Mouse (Mus musculus) cortical plate, adult 2 months (tissue): ENCODE results near the gene Camk1d. TPM values are rescaled to one million over a fixed set of nuclear protein-coding genes. Genes with fewer than 3 reads are reported as not detected.

Source experiments
- H3K27ac ChIP-seq: fragments of 200-500 bp; 2 replicates; pipeline ENCODE4 v1.5.1; 2012; ENCODE audit warnings: low read length, control low read depth, inconsistent platforms; ENCODE audit not compliant: insufficient read depth
- H3K4me1 ChIP-seq: fragments of 200-500 bp; 2 replicates; pipeline ENCODE4 v1.6.1; 2011; ENCODE audit warnings: low read length; ENCODE audit not compliant: control insufficient read depth, insufficient read depth
- H3K4me3 ChIP-seq: fragments of 200-500 bp; 2 replicates; pipeline ENCODE4 v1.5.1; 2011; ENCODE audit warnings: mild to moderate bottlenecking, low read length, control low read depth; ENCODE audit not compliant: insufficient read depth
- CTCF ChIP-seq: fragments of 200-500 bp; IDR thresholded peaks from 2 replicates; pipeline ENCODE4 v1.5.1; 2011; ENCODE audit warnings: mild to moderate bottlenecking, control low read depth, low read length; ENCODE audit not compliant: insufficient read depth; ENCODE audit errors: extremely low read depth
- POLR2A ChIP-seq: fragments of 200-500 bp; IDR thresholded peaks from 2 replicates; pipeline ENCODE4 v1.6.1; 2011; ENCODE audit warnings: mild to moderate bottlenecking, low read length, control low read depth; ENCODE audit not compliant: insufficient read depth; ENCODE audit errors: extremely low read depth
- polyA plus RNA-seq: library from polyadenylated mRNA; depleted of rRNA; stranded (reverse); fragments of >200 nt; gene quantifications from 2 replicates; pipeline ENCODE4 v1.2.3, GENCODE M21; 2012

Gene Camk1d
- polyA plus RNA-seq, 1 experiment, result 39.9 TPM

GRCm38 (mm10) chr2:5315291-5315828, 399.0 kb downstream of the Camk1d start:
- H3K4me1 ChIP-seq, result no peaks in the 10 kb centered on the region; the same call in none of the 2 replicates
- no peak overlapping the region for H3K27ac ChIP-seq
- H3K4me3 ChIP-seq, result no peak overlapping the region
- no peak for TF ChIP-seq CTCF
- no peak for TF ChIP-seq POLR2A

- no peak for TF ChIP-seq CTCF
- TF ChIP-seq POLR2A, result no peak
- H3K4me3 ChIP-seq, result no peak overlapping the region
- H3K27ac ChIP-seq, result no peak overlapping the region
- no peaks in the 10 kb centered on the region; the same call in none of the 2 replicates for H3K4me1 ChIP-seq
Measured at GRCm38 (mm10) chr2:5314530-5315166, 399.7 kb downstream of the Camk1d start.

GRCm38 (mm10) chr2:5305156-5305555, 409.2 kb downstream of the Camk1d start:
- H3K27ac ChIP-seq, result no peak overlapping the region
- H3K4me1 ChIP-seq, result peaks cover 4% of the 10 kb centered on the region
- no peak for TF ChIP-seq CTCF
- TF ChIP-seq POLR2A, result no peak
- no peak overlapping the region for H3K4me3 ChIP-seq

- no peak for TF ChIP-seq POLR2A
- TF ChIP-seq CTCF, result no peak
- Histone ChIP-seq H3K4me3 (no peak overlapping the region), H3K27ac (no peak overlapping the region)
Measured at GRCm38 (mm10) chr2:5304451-5304850, 409.9 kb downstream of the Camk1d start.

GRCm38 (mm10) chr2:5301286-5301685, 413.0 kb downstream of the Camk1d start:
- TF ChIP-seq POLR2A (no peak), CTCF (no peak)
- Histone ChIP-seq H3K4me1 (peaks cover 4% of the 10 kb centered on the region), H3K4me3 (no peak overlapping the region), H3K27ac (no peak overlapping the region)

More at GRCm38 (mm10) chr2:5304451-5304850, 409.9 kb downstream of the Camk1d start:
- peaks cover 4% of the 10 kb centered on the region for H3K4me1 ChIP-seq

GRCm38 (mm10) chr2:5298071-5298470, 416.2 kb downstream of the Camk1d start:
- TF ChIP-seq CTCF (no peak), POLR2A (no peak)
- no peak overlapping the region for H3K4me3 ChIP-seq
- no peaks in the 10 kb centered on the region for H3K4me1 ChIP-seq
- H3K27ac ChIP-seq, result no peak overlapping the region

- H3K4me1 ChIP-seq, result no peaks in the 10 kb centered on the region
- H3K27ac ChIP-seq, result no peak overlapping the region
- no peak overlapping the region for H3K4me3 ChIP-seq
- TF ChIP-seq POLR2A (no peak), CTCF (no peak)
Measured at GRCm38 (mm10) chr2:5296749-5297545, 417.4 kb downstream of the Camk1d start.

GRCm38 (mm10) chr2:5295098-5295497, 419.2 kb downstream of the Camk1d start:
- H3K4me1 ChIP-seq, result no peaks in the 10 kb centered on the region
- H3K27ac ChIP-seq, result no peak overlapping the region
- no peak overlapping the region for H3K4me3 ChIP-seq
- TF ChIP-seq CTCF (no peak), POLR2A (no peak)

GRCm38 (mm10) chr2:5294451-5294850, 419.9 kb downstream of the Camk1d start:
- Histone ChIP-seq H3K4me3 (no peak overlapping the region), H3K4me1 (no peaks in the 10 kb centered on the region), H3K27ac (no peak overlapping the region)
- no peak for TF ChIP-seq CTCF
- no peak for TF ChIP-seq POLR2A
